Mouse (Mus musculus) thymus, adult 2 months (tissue): ENCODE measurements around the gene Cysrt1.

Source experiments
- CTCF ChIP-seq: fragments of 200-500 bp; IDR thresholded peaks from 2 replicates; pipeline ENCODE4 v1.5.1; 2012; ENCODE audit warnings: mild to moderate bottlenecking, control low read depth, low read length, moderate library complexity, borderline replicate concordance; ENCODE audit not compliant: control insufficient read depth, poor library complexity, insufficient read depth; ENCODE audit errors: extremely low read depth
- POLR2A ChIP-seq: fragments of 200-500 bp; IDR thresholded peaks from 2 replicates; pipeline ENCODE4 v1.6.1; 2012; ENCODE audit warnings: mild to moderate bottlenecking, low read length, control low read depth, moderate library complexity; ENCODE audit not compliant: control insufficient read depth, poor library complexity, insufficient read depth; ENCODE audit errors: extremely low read depth

- TF ChIP-seq POLR2A (no peak), CTCF (no peak)
Observed at GRCm38 (mm10) chr2:25197946-25198345, 44.3 kb downstream of the Cysrt1 start.
